ENCODE assay signal across 9 mouse cellular contexts in the genomic region with DNA sequence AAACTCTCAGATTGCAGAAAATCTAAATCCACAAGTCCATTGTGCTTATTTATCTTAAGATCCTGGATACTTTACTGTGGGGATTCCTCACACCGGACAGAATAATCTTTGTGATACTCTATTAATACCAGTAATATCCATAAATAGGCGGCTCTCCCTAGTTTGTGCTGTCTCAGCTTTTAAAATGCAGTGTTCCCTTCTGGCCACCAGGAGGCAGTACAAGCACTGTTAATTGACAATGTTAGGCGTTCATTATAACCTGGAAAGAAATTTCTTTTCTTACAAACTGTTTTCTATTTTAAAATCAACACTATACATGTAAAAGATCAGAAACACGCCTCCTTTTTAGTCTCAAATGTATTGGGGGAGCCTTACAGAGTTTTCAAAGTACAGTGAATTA.
A peak's percentile ranks its signal among the peaks of the same experiment; 100 is the strongest.
DNase-seq lines count a peak whose midpoint lies in the region; ATAC-seq and TF ChIP-seq lines count a peak whose summit lies in the region.
"Had no signal": no experiment of that assay in that cellular context is flagged by ENCODE, and none has a peak within 500 bp of the region (broad histone marks: within the 10 kb centered on the region; RNA-seq: fewer than 3 reads in every experiment).

No protein-coding gene starts in this region.

- TF ChIP-seq POLR2A in MEL (IDR thresholded peaks at IDR 0.05; ENCODE audit: control insufficient read depth in 1 of 2, insufficient read depth in 1 of 2, low read depth in 1 of 2, low read length in 2 of 2, poor library complexity in 1 of 2), result no peak

- TF ChIP-seq CTCF in MEL (IDR thresholded peaks at IDR 0.05 in 2 of 3, conservative IDR thresholded peaks at IDR 0.05 in 1 of 3; ENCODE audit: control insufficient read depth in 1 of 3, insufficient read depth in 1 of 3, low read depth in 2 of 3, low read length in 3 of 3, poor library complexity in 1 of 3, severe bottlenecking in 1 of 3), result peak; percentile 32 to 63 (median 58); a peak in 5 of 6 replicates
- TF ChIP-seq CTCF in lung, postnatal 0 days (IDR thresholded peaks at IDR 0.05), result peak; percentile 85

- no peaks in the 10 kb centered on the region for H3K9me3 ChIP-seq in MEL (replicated peaks; ENCODE audit: insufficient read depth, low read length)
- H3K9me3 ChIP-seq in lung, postnatal 0 days (ENCODE audit: low read length), result no peaks in the 10 kb centered on the region
- H3K9me3 ChIP-seq: stomach, embryonic 15.5 days had no signal

- ATAC-seq in lung, postnatal 0 days, result no peak

- H3K4me2 ChIP-seq in lung, postnatal 0 days (replicated peaks; ENCODE audit: low read depth, low read length), result no peak overlapping the region
- H3K4me2 ChIP-seq: stomach, embryonic 15.5 days had no signal

- TF ChIP-seq EP300 in MEL (IDR thresholded peaks at IDR 0.05; ENCODE audit: low read depth in 1 of 2, low read length in 2 of 2), result no peak
- TF ChIP-seq EP300 in lung, postnatal 0 days (IDR thresholded peaks at IDR 0.05), result no peak

- peak; percentile 51 for DNase-seq in adrenal gland, postnatal 10 days
- no peak for DNase-seq in adrenal gland, adult 8-10 months
- DNase-seq in layer of hippocampus, adult 11-12 months (ENCODE audit: low spot score), result peak; percentile 26
- DNase-seq in layer of hippocampus, adult 9-11 months, result no peak
- peak; percentile 68 for DNase-seq in MEL (ENCODE audit: low read depth, low spot score)
- DNase-seq in embryo, embryonic 11 days, result peak; percentile 62
- peak; percentile 58 for DNase-seq in lung, postnatal 0 days (ENCODE audit: low spot score)
- no peak for DNase-seq in frontal cortex, postnatal 10 days (ENCODE audit: low spot score in 2 of 2)

- peak; percentile 69 for TF ChIP-seq RAD21 in MEL (IDR thresholded peaks at IDR 0.05; ENCODE audit: low read depth, low read length)

- peaks cover 0 to 3% of the 10 kb centered on the region in 2 experiments for H3K27me3 ChIP-seq in MEL (ENCODE audit: control insufficient read depth in 1 of 2, insufficient read depth in 2 of 2, low read length in 2 of 2)
- H3K27me3 ChIP-seq in lung, postnatal 0 days (replicated peaks; ENCODE audit: insufficient read depth, low read length), result no peaks in the 10 kb centered on the region
- H3K27me3 ChIP-seq: stomach, embryonic 15.5 days had no signal

- no peak overlapping the region for H3K27ac ChIP-seq in MEL (ENCODE audit: control insufficient read depth, low read depth, low read length)
- H3K27ac ChIP-seq in lung, postnatal 0 days (ENCODE audit: low read length), result no peak overlapping the region

- no peak overlapping the region for H3K4me3 ChIP-seq in MEL (ENCODE audit: control insufficient read depth in 1 of 2, insufficient read depth in 1 of 2, low read depth in 2 of 2, low read length in 2 of 2)
- H3K4me3 ChIP-seq in lung, postnatal 0 days (ENCODE audit: low read depth, low read length), result no peak overlapping the region
- H3K4me3 ChIP-seq: stomach, embryonic 15.5 days had no signal

- H3K79me2 ChIP-seq in MEL (ENCODE audit: control insufficient read depth, insufficient read depth, low read length, poor library complexity), result no peaks in the 10 kb centered on the region

- H3K36me3 ChIP-seq in MEL (ENCODE audit: control insufficient read depth in 1 of 2, insufficient read depth in 2 of 2, low read length in 2 of 2), result no peaks in the 10 kb centered on the region
- H3K36me3 ChIP-seq in lung, postnatal 0 days (ENCODE audit: insufficient read depth, low read length), result no peaks in the 10 kb centered on the region
- H3K36me3 ChIP-seq: stomach, embryonic 15.5 days had no signal

- WGBS in lung, postnatal 0 days, result 14% methylated on average over 4 of the region's 4 CpGs

- no peak overlapping the region for H3K9ac ChIP-seq in MEL (ENCODE audit: control insufficient read depth, low read depth, low read length, poor library complexity, severe bottlenecking)
- no peak overlapping the region for H3K9ac ChIP-seq in lung, postnatal 0 days (replicated peaks; ENCODE audit: low read depth)
- H3K9ac ChIP-seq: stomach, embryonic 15.5 days had no signal

- no peaks in the 10 kb centered on the region for H3K4me1 ChIP-seq in MEL (ENCODE audit: control insufficient read depth in 1 of 2, insufficient read depth in 2 of 2, low read length in 2 of 2)
- H3K4me1 ChIP-seq in lung, postnatal 0 days (ENCODE audit: insufficient read depth, low read depth, low read length), result no peaks in the 10 kb centered on the region

TF ChIP-seq in MEL, 35 proteins besides CTCF, POLR2A, EP300 and RAD21:
- no peak for TF ChIP-seq MAFK (IDR thresholded peaks at IDR 0.05; ENCODE audit: borderline replicate concordance, low read depth, low read length)
- peak; percentile 73 for TF ChIP-seq ZC3H11A (IDR thresholded peaks at IDR 0.05; ENCODE audit: low read depth, low read length)
- TF ChIP-seq SMC3 (IDR thresholded peaks at IDR 0.05; ENCODE audit: low read depth, low read length), result peak; percentile 80

Comparison
In these comparisons a context has a peak if more than half of its experiments do, and no peak if none do; other contexts are left out.
1. DNase-seq: peak in adrenal gland, postnatal 10 days (single experiment), layer of hippocampus, adult 11-12 months (single experiment), MEL (single experiment), embryo, embryonic 11 days (single experiment) and lung, postnatal 0 days (single experiment); none in adrenal gland, adult 8-10 months (single experiment), layer of hippocampus, adult 9-11 months (single experiment) and frontal cortex, postnatal 10 days (0 of 2).